Mouse (Mus musculus): ENCODE data around the gene Zbtb46. TPM values are rescaled to one million over a fixed set of nuclear protein-coding genes. Genes with fewer than 3 reads are reported as not detected.
"Not testable (repeated sequence)": the region's sequence is repeated elsewhere in the genome, so short reads cannot be mapped to it uniquely, and the experiment has no call there.

Zbtb46 gene
- polyA plus RNA-seq (2014; fragmentation: Nextera tagmentation; extraction: Ambion mirVana), result 14.2 and 16.1 TPM in 2 replicates

- Histone ChIP-seq H3K9ac (ENCODE audit: low read length) (peak within 1 kb of the TSS; percentile 86), H3K9me3 (ENCODE audit: control insufficient read depth, low read length) (no peaks in the 10 kb centered on the region), H3K27ac (ENCODE audit: low read depth, low read length) (peak within 1 kb of the TSS; percentile 46; the same call in 1 of the 2 replicates), H3K4me1 (replicated peaks; ENCODE audit: control insufficient read depth, insufficient read depth, low read length) (peaks cover 4% of the 10 kb centered on the region; the same call in 1 of the 2 replicates), H3K27me3 (ENCODE audit: control insufficient read depth, insufficient read depth, low read length) (no peaks in the 10 kb centered on the region; the same call in 1 of the 2 replicates), H3K4me2 (ENCODE audit: low read depth, low read length, severe bottlenecking) (peak within 1 kb of the TSS; percentile 93), H3K4me3 (ENCODE audit: low read depth, low read length) (peak within 1 kb of the TSS; percentile 94), H3K36me3 (ENCODE audit: control insufficient read depth, insufficient read depth, low read length) (no peaks in the 10 kb centered on the region)
- ATAC-seq (replicated peaks; ENCODE audit: low FRiP score) (peak; percentile 93), DNase-seq (ENCODE audit: low spot score) (peak; percentile 96)
- under 1% methylated on average over 71 of the region's 83 CpGs for WGBS
Observed at GRCm38 (mm10) chr2:181459153-181459672, at the start of gene Zbtb46. TSS of gene Zbtb46 (minus strand) at chr2:181459426.

DNA sequence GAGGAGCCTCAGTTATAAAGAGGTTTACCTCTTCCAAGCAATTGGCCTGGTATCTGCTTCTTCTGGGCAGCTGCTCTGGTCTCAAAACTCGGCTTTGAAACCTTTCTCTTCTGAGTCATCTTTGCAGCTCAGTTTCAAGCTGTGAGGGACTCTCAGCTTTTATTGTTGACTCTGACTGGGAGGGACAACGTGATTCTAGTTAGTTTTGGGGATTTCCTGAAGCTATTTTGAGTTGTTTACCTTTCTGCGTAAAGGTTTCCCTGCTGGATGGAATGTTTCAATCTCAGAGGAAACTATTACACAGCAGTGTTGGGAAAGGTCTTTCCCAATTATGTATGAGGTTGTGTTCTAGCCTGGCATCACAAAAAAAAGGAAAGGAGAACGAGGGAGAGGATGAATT lies 39.4 kb upstream of the Zbtb46 start:
- Histone ChIP-seq H3K4me2 (ENCODE audit: low read depth, low read length, severe bottlenecking) (no peak overlapping the region), H3K36me3 (ENCODE audit: control insufficient read depth, insufficient read depth, low read length) (peaks cover 4% of the 10 kb centered on the region), H3K9ac (ENCODE audit: low read length) (no peak overlapping the region), H3K9me3 (ENCODE audit: control insufficient read depth, low read length) (no peaks in the 10 kb centered on the region), H3K4me1 (replicated peaks; ENCODE audit: control insufficient read depth, insufficient read depth, low read length) (no peaks in the 10 kb centered on the region; the same call in 1 of the 2 replicates), H3K4me3 (ENCODE audit: low read depth, low read length) (no peak overlapping the region), H3K27ac (ENCODE audit: low read depth, low read length) (no peak overlapping the region), H3K27me3 (ENCODE audit: control insufficient read depth, insufficient read depth, low read length) (no peaks in the 10 kb centered on the region)
- 75% methylated on average over 4 of the region's 4 CpGs for WGBS
- ATAC-seq (replicated peaks; ENCODE audit: low FRiP score), result no peak
- DNase-seq (ENCODE audit: low spot score), result no peak

GRCm38 (mm10) chr2:181497548-181497875 lies 38.3 kb upstream of the Zbtb46 start:
- no peaks in the 10 kb centered on the region for H3K9me3 ChIP-seq (ENCODE audit: control insufficient read depth, low read length)
- H3K4me1 ChIP-seq (replicated peaks; ENCODE audit: control insufficient read depth, insufficient read depth, low read length), result no peaks in the 10 kb centered on the region; the same call in 1 of the 2 replicates
- no peak for DNase-seq (ENCODE audit: low spot score)
- H3K4me3 ChIP-seq (ENCODE audit: low read depth, low read length), result peak overlapping the region; percentile 87
- peak overlapping the region; percentile 94 for H3K4me2 ChIP-seq (ENCODE audit: low read depth, low read length, severe bottlenecking)
- H3K27me3 ChIP-seq (ENCODE audit: control insufficient read depth, insufficient read depth, low read length), result no peaks in the 10 kb centered on the region
- ATAC-seq (replicated peaks; ENCODE audit: low FRiP score), result peak; percentile 53
- WGBS, result 2% methylated on average over 12 of the region's 12 CpGs
- peak overlapping the region; percentile 90 for H3K9ac ChIP-seq (ENCODE audit: low read length)
- peaks cover 4% of the 10 kb centered on the region for H3K36me3 ChIP-seq (ENCODE audit: control insufficient read depth, insufficient read depth, low read length)
- peak overlapping the region; percentile 77 for H3K27ac ChIP-seq (ENCODE audit: low read depth, low read length)

- H3K4me3 ChIP-seq (ENCODE audit: low read depth, low read length), result peak within 1 kb of the TSS; percentile 87
- H3K36me3 ChIP-seq (ENCODE audit: control insufficient read depth, insufficient read depth, low read length), result peaks cover 4% of the 10 kb centered on the region
- peak within 1 kb of the TSS; percentile 77 for H3K27ac ChIP-seq (ENCODE audit: low read depth, low read length)
- under 1% methylated on average over 46 of the region's 46 CpGs for WGBS
- DNase-seq (ENCODE audit: low spot score) (peak; percentile 95), ATAC-seq (replicated peaks; ENCODE audit: low FRiP score) (peak; percentile 98)
- H3K9me3 ChIP-seq (ENCODE audit: control insufficient read depth, low read length), result no peaks in the 10 kb centered on the region
- no peaks in the 10 kb centered on the region for H3K27me3 ChIP-seq (ENCODE audit: control insufficient read depth, insufficient read depth, low read length)
- H3K4me2 ChIP-seq (ENCODE audit: low read depth, low read length, severe bottlenecking), result peak within 1 kb of the TSS; percentile 94
- no peaks in the 10 kb centered on the region; the same call in 1 of the 2 replicates for H3K4me1 ChIP-seq (replicated peaks; ENCODE audit: control insufficient read depth, insufficient read depth, low read length)
- H3K9ac ChIP-seq (ENCODE audit: low read length), result peak within 1 kb of the TSS; percentile 90
Observed at GRCm38 (mm10) chr2:181496831-181497547, 37.8 kb upstream of the Zbtb46 start, which contains the start of gene Tpd52l2. TSS of gene Tpd52l2 (plus strand) at chr2:181497142.

DNA sequence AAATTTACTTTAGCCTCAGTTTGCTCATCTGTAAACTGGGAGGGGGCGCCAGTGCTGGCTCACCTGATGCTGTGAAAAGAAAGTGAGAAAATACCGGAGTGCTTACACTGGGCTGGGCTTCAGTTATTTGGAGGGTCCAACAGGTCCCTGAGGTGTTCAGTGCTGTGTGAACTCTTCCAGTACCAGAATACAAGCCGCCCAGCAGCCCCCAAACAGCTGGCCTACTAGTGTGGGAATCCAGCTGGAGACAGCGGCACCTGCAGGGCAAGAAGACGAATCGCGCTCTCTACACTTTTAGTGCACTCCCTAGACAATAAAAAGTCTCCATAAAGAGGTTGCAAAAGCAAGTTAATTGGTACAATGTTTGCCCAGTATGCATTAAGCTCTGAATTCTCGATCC lies 37.1 kb upstream of the Zbtb46 start:
- Histone ChIP-seq H3K4me3 (ENCODE audit: low read depth, low read length) (peak overlapping the region; percentile 87), H3K9me3 (ENCODE audit: control insufficient read depth, low read length) (no peaks in the 10 kb centered on the region), H3K9ac (ENCODE audit: low read length) (peak overlapping the region; percentile 48), H3K4me1 (replicated peaks; ENCODE audit: control insufficient read depth, insufficient read depth, low read length) (no peaks in the 10 kb centered on the region; the same call in 1 of the 2 replicates), H3K4me2 (ENCODE audit: low read depth, low read length, severe bottlenecking) (peak overlapping the region; percentile 69), H3K36me3 (ENCODE audit: control insufficient read depth, insufficient read depth, low read length) (peaks cover 3% of the 10 kb centered on the region), H3K27ac (ENCODE audit: low read depth, low read length) (peak overlapping the region; percentile 54; the same call in 1 of the 2 replicates), H3K27me3 (ENCODE audit: control insufficient read depth, insufficient read depth, low read length) (no peaks in the 10 kb centered on the region)
- WGBS, result 11% methylated on average over 8 of the region's 8 CpGs
- DNase-seq (ENCODE audit: low spot score) (peak; percentile 78), ATAC-seq (replicated peaks; ENCODE audit: low FRiP score) (peak; percentile 42; the same call in 1 of the 2 replicates)

GRCm38 (mm10) chr2:181495845-181496244 lies 36.6 kb upstream of the Zbtb46 start:
- not testable (repeated sequence) for ATAC-seq (replicated peaks; ENCODE audit: low FRiP score); H3K27me3 ChIP-seq (ENCODE audit: control insufficient read depth, insufficient read depth, low read length); H3K36me3 ChIP-seq (ENCODE audit: control insufficient read depth, insufficient read depth, low read length); H3K27ac ChIP-seq (ENCODE audit: low read depth, low read length); DNase-seq (ENCODE audit: low spot score); H3K9ac ChIP-seq (ENCODE audit: low read length); H3K4me3 ChIP-seq (ENCODE audit: low read depth, low read length); H3K4me1 ChIP-seq (replicated peaks; ENCODE audit: control insufficient read depth, insufficient read depth, low read length); H3K4me2 ChIP-seq (ENCODE audit: low read depth, low read length, severe bottlenecking); H3K9me3 ChIP-seq (ENCODE audit: control insufficient read depth, low read length)
- 64% methylated on average over 8 of the region's 8 CpGs for WGBS

GRCm38 (mm10) chr2:181494266-181494945 lies 35.2 kb upstream of the Zbtb46 start:
- ATAC-seq (replicated peaks; ENCODE audit: low FRiP score) (no peak), DNase-seq (ENCODE audit: low spot score) (no peak)
- no peaks in the 10 kb centered on the region for H3K9me3 ChIP-seq (ENCODE audit: control insufficient read depth, low read length)
- H3K9ac ChIP-seq (ENCODE audit: low read length), result no peak overlapping the region
- H3K4me3 ChIP-seq (ENCODE audit: low read depth, low read length), result no peak overlapping the region
- no peaks in the 10 kb centered on the region for H3K36me3 ChIP-seq (ENCODE audit: control insufficient read depth, insufficient read depth, low read length)
- no peak overlapping the region for H3K4me2 ChIP-seq (ENCODE audit: low read depth, low read length, severe bottlenecking)
- H3K27ac ChIP-seq (ENCODE audit: low read depth, low read length), result no peak overlapping the region
- H3K27me3 ChIP-seq (ENCODE audit: control insufficient read depth, insufficient read depth, low read length), result no peaks in the 10 kb centered on the region
- H3K4me1 ChIP-seq (replicated peaks; ENCODE audit: control insufficient read depth, insufficient read depth, low read length), result no peaks in the 10 kb centered on the region; the same call in 1 of the 2 replicates
- 81% methylated on average over 26 of the region's 26 CpGs for WGBS

DNA sequence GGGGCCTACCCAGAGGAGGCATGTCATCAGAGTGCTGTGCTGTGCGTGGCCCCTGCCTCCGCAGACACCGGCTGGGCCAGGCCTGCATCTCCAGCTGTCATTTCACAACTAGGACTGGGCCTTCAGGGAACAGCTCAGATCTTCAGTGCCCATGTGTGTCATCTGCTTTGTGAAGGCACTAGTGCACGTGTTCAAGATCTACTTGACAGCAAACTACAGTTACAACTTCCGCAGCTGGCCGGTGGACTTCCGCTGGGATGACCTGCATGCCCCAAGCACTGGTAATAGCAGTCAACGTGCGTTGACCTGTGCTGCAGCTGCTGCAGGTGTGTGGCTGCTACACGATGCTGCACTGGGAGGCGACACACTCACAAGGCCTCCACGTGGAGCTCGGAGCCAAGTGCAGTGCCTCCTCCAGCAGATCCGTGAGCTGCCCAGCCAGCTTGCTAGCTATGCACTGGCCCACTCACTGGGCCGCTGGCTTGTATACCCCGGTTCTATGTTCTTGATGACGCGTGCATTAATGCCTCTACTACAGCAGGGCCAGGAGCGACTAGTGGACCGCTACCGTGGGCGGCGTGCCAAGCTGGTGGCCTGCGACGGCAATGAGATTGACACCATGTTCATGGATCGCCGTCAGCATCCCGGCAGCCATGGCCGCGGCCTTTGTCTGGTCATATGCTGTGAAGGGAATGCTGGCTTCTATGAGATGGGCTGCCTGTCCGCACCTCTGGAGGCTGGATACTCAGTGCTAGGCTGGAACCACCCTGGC lies 34.1 kb upstream of the Zbtb46 start, which contains the start of gene Abhd16b:
Gene Abhd16b (plus strand): TSS at position 51 of the 772 bp plus-strand sequence.
- no peak for DNase-seq (ENCODE audit: low spot score)
- Histone ChIP-seq H3K9me3 (ENCODE audit: control insufficient read depth, low read length) (no peaks in the 10 kb centered on the region), H3K27ac (ENCODE audit: low read depth, low read length) (no peak within 1 kb of the TSS), H3K9ac (ENCODE audit: low read length) (no peak within 1 kb of the TSS), H3K4me2 (ENCODE audit: low read depth, low read length, severe bottlenecking) (no peak within 1 kb of the TSS), H3K4me3 (ENCODE audit: low read depth, low read length) (no peak within 1 kb of the TSS), H3K36me3 (ENCODE audit: control insufficient read depth, insufficient read depth, low read length) (no peaks in the 10 kb centered on the region), H3K4me1 (replicated peaks; ENCODE audit: control insufficient read depth, insufficient read depth, low read length) (no peaks in the 10 kb centered on the region), H3K27me3 (ENCODE audit: control insufficient read depth, insufficient read depth, low read length) (no peaks in the 10 kb centered on the region)
- 86% methylated on average over 31 of the region's 31 CpGs for WGBS
- no peak for ATAC-seq (replicated peaks; ENCODE audit: low FRiP score)
